Mouse (Mus musculus) CH12F3 (cell line): ENCODE data around the gene Dcaf10.

Experiments used
- in situ Hi-C: fragments of 300-500 bp; cut with MboI; formaldehyde crosslinking; loops from 2 replicates; pipeline ENCODE4 v1.14.3; 2020; ENCODE audit warnings: low sequenced_read_pairs

Gene Dcaf10

GRCm38 (mm10) chr4:45418229-45418950, 76.5 kb downstream of the Dcaf10 start:
- in situ Hi-C loops: loop anchor here (10.0 kb wide), 1 partner anchor 346 kb away; no protein-coding TSS in a partner anchor

GRCm38 (mm10) chr4:45419051-45419450, 77.2 kb downstream of the Dcaf10 start:
- in situ Hi-C loops: loop anchor here (10.0 kb wide), 1 partner anchor 346 kb away; no protein-coding TSS in a partner anchor

- in situ Hi-C loops: no loop called here
Measured at GRCm38 (mm10) chr4:45420733-45421132, 78.8 kb downstream of the Dcaf10 start.

GRCm38 (mm10) chr4:45421519-45422260, 79.8 kb downstream of the Dcaf10 start:
- in situ Hi-C loops: no loop called here

- in situ Hi-C loops: no loop called here
Measured at GRCm38 (mm10) chr4:45422640-45423039, 80.7 kb downstream of the Dcaf10 start.

DNA sequence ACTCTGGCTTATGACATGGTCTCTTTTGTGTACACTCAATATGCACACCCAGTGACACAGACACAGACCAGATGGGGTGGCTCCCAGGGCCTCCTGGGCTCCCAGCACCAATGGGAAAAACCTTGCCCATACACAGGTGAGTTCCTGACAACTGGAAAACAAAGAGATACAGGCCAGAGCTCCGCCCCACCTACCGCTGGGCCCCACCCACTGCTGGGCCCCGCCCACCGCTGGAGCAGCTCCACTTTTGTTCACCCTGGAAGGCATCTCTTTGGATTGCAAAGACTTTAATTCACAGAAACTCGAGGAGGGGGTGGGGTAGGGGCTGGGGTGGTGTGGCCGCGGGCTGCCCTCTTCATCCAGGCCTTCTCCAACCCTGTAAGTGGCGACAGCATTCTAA, 81.5 kb downstream of the Dcaf10 start:
- in situ Hi-C loops: no loop called here

- in situ Hi-C loops: no loop called here
Measured at GRCm38 (mm10) chr4:45426724-45427457, 85.0 kb downstream of the Dcaf10 start.
